Mouse (Mus musculus) kidney, adult 11 months (tissue): ENCODE measurements around the gene Hspb6.

Experiments used
- DNase-seq: peaks from one replicate; pipeline ENCODE4 v3.0.0; 2022

Hspb6 gene

DNA sequence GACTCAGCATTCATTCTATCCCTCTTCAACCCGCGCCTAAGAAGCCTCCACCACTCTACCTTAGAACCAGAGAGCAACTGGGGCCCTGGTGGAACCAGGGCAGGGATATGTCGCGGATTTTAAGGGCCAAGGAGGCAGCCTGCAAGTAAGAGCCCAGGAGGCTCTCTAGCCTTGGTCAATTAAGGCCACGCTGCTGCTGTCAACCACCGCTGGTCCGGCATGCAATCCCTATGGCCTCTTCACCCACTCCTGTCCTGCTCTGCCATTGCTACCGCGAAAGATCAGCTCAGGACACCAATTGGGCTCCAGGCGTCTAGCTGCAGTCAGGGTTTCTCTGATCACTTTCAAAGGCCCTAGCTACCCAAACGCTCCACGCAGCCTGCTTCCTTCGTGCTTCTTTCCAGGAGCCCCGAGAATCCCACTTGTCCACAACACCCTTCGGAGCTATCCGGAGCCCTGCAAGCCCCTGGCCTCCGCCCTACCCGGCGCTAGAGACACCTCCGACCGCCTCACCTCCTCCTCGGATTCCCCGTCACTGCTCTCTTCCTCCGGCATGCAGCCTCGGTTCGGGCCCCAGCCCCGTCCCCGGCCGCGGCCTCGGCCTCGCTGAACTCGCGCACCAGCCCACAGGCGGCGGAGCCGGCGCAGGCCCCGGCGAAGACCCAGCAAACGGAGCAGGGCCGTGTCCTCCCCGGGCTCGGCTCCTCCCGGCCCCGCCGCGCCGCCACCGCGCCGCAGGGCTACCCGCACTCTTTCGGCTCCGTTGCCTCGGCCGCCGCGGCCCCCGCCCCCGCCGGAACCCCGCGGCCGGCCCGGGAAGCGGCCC lies 36.1 kb downstream of the Hspb6 start:
- peak; percentile 51 for DNase-seq

DNA sequence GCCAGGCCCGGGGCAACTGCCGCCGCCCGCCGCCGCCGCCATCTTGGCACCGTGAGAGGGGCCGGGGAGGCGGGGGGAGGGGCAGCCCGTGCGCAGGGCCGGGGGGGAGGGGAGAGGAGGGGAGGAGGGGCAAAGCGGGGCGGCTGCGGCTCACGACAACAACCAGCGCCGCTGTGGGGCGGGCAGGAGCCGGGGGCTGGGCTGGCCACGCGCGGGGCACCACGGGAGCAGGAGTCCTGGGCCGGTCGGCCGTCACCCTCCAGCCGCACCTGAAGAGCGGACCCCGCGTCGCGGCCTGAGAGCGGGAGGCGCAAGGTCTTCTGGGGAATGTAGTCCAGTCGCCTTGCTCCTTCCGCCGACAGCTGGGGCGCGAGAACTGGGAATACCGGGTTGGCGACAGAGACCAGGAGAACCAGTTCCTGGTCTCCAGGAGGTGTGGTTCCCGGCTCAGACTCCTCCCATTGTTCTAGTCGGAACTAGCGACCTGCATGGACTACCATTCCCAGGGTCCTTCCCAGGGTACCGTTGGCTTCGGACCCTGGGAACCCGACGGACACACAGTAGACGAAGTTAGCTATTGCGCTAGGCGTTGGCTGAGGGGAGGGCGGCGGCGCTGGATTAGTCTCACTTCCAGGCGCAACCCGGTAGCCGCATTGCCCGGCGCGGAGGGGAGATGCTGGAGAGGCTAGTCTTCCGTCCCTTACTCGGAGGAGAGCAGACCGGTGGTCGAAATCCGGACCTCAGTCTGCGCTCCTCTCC lies 36.9 kb downstream of the Hspb6 start, which contains the start of gene Kmt2b:
TSS of gene Kmt2b (minus strand) at position 51 of the 759 bp plus-strand sequence.
- peak; percentile 99 for DNase-seq

DNA sequence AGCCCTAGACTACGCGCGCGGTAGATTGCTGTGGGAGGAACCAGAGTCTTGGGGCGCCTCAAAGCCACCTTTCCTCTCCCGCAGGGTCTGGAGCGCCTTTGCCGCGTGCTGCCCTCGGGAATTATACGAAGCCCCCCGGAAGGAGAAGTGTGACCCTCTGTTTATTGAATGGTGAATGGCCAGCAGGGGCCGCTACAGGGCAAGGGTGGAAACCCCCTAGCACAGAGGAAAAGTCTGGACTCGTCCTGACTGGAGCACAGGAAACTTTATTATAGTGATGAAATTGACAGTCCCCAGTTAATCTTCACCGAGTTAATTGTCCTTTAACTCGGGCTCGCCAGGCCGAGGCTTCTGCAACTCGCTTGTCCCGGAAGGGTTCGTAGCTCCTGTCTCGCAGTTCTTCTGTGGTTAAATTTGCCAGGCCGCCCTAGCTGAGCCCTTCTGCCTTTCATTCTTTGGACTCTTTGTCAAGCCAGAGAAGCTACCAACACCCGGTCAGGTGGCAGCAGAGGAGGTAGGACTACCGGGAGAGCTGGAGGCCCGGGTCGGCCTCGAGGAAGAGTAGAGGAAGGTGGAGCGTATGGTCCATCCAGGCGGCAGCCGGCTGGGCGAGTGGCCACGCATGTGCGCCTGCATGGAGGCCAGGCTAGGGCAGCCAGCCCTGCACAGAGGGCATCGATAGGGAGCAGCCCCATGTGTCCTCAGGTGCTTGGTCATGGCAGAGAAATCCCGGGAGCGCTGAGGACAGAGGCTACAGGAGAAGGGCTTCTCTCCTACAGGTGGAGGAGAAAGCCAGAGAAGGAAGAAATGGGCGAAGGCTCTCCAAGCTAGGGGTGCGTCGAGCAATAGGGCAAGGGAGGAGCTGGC lies 37.7 kb downstream of the Hspb6 start:
- peak; percentile 85 for DNase-seq

- no peak for DNase-seq
These were observed 39.1 kb downstream of the Hspb6 start for GRCm38 (mm10) chr7:30590927-30591604.

DNA sequence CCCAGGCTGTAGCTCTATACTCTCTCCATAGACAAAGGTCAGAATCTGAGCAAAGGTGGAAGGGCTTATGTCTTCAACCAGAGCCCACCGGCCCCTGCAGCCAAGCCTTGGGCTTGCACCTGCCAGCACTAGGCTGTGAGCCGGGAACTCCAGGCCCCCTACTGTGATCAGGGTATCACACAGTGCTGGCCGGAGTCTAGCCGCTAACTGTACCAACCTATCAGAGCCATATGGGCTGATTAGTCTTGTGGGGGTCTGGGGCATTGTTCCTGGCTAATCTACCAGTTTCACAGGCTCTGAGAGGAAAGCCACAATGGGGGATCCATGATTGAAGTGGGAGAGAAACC lies 39.6 kb downstream of the Hspb6 start:
- no peak for DNase-seq

DNA sequence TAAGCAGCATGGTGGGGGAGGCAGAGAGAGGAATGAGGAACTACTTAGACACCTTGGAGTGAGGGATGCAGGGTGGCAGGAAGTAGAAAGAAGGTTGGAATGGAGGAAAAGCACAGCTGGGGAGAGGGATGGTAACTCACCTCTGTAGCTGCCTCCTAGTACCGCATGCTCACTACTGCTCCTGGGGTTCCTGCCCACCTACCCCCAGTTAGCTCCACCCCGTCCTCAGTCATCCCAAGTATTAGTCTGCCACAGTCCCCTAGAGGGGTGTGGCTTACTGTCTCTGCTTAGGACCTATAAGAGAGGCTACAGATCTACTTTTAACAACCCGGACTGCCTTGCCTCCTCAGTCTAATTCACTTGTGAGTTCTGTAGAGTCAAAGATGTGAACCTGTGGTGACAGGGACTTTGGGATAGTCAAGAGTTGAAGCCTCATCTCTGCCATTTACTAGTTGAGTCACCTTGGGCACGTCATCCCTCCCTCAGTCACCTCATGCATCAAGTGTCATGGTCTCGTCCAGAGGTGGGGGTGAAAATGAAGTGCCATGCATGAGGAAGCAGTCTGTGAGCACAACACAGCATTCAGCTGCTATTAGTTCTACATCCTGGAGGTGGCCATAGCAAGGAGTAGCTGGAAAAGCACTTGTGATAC lies 40.9 kb downstream of the Hspb6 start:
- DNase-seq: no peak

DNA sequence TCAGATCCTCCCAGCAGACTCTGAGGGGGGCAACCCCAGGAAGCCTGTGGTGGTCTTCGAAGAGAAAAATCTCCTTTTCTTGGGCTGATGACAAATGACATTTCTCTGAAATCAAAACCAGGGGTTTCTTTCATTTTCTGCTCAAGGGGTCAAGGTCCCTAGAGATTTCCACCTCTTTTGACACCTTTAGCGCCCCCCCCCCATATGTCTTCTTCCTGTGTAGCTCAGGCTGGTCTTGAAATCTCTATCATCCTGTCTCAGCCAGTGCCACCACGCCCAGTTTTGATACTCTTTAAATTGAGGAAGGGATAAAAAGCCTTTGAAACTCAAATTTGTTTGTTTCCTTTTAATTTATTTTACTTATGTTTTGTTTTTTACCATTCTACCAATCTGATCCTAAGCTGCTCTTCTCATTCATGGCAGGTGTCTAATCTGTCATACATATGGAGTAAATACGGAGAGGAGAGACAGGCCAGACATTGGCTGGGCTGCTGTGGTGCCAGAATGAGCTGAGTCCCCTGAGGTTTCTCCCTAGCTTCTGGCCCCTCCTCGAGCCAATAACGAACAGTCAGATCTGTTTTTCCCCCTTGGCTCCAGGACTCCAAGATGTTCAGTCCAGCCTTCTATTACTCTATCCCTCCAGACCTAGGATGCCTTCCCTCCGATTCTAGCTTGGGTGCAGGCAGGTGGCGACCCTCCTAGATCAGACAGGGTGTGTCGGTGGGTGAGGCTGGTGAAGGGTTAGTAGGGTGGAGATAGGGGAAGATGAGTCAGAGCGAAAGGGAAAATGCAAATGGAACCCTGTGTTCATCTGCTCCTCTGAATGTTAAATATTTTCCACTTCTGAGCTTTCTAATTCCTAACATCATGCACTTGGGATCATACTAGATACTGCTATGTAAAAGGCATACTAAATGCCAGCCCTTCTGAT lies 41.9 kb downstream of the Hspb6 start:
- DNase-seq: no peak

DNA sequence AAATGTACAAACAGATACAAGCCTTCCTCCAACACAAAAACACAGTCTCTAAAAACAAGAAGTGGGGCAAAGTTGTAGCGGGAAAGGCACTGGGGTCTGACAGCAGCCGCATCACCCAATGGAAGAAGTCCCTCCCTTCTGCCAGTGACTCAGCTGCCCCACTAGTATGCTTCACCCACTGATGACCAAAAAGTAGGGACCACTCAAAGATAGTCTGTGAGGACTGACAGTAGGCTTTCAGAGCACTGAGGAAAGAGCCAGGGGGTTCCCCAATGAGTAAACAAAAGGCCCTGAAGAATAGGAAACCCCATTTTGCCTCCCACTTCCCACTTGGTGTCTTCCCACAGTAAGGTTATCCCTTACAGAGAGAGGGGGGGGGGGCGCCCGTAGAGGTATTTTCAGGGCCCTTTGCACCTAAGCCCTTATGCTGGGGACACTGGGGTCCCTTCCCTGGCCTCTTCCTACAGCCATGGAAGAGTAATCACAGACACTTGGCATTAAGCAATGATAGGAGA lies 42.6 kb downstream of the Hspb6 start:
- no peak for DNase-seq

DNA sequence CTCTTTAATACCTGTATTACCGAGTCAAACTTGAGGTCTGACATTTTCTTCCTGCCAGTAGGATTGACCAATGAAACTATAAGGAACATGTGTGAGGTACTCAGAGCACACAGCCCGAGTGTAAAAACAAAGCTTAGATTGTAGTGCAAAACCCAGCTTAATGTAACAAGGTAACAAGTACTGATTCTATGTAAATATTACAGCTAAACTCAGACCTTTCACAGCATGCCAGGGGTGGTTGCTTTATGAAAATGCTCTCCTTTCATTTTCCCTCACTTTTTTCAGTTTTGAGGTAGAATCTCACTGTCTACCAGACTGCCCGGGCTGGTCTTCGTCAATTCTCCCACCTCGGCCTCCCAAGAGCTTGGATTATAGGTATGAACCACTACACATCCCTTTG lies 44.1 kb downstream of the Hspb6 start:
- no peak for DNase-seq

DNA sequence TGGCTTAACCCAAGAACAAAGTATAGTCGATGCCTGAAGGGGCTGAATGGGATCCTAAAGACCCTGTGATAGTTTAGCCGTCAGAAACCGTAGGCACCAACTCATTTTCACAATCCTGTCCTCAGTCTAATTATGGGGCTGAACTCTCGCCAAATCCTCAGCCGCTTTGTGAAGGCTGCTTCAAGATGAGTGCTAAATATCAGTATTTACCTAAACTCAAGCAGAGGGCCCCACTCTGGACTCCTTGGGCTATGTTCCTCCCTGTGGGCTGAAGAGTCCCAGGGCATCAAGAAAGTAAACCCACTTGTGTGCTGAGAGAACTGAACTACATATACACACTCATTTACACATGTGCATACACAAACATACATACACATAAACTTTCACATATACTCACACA lies 44.8 kb downstream of the Hspb6 start:
- no peak for DNase-seq

- DNase-seq: no peak
These were observed 46.8 kb downstream of the Hspb6 start, which contains the start of gene Zbtb32 for GRCm38 (mm10) chr7:30598786-30599185. TSS of gene Zbtb32 (minus strand) at chr7:30598909.

- peak; percentile 98 for DNase-seq
These were observed 48.0 kb downstream of the Hspb6 start for GRCm38 (mm10) chr7:30599933-30600353.

GRCm38 (mm10) chr7:30600651-30601050 lies 48.7 kb downstream of the Hspb6 start:
- DNase-seq: peak; percentile 67

- DNase-seq: peak; percentile 81
These were observed 50.6 kb downstream of the Hspb6 start for GRCm38 (mm10) chr7:30602583-30602982.

GRCm38 (mm10) chr7:30604424-30604823 lies 52.4 kb downstream of the Hspb6 start:
- no peak for DNase-seq

- no peak for DNase-seq
These were observed 53.0 kb downstream of the Hspb6 start for GRCm38 (mm10) chr7:30604944-30605343.
